Mouse (Mus musculus) urinary bladder, adult 18-20 months (tissue): ENCODE data around the gene Insrr.

Experiments
- DNase-seq, 2 experiments: peaks; one replicate each; pipeline ENCODE4 v3.0.0; 2022; ENCODE audit warnings: low spot score in 2 of 2, mixed read lengths in 2 of 2

The Insrr gene

DNA sequence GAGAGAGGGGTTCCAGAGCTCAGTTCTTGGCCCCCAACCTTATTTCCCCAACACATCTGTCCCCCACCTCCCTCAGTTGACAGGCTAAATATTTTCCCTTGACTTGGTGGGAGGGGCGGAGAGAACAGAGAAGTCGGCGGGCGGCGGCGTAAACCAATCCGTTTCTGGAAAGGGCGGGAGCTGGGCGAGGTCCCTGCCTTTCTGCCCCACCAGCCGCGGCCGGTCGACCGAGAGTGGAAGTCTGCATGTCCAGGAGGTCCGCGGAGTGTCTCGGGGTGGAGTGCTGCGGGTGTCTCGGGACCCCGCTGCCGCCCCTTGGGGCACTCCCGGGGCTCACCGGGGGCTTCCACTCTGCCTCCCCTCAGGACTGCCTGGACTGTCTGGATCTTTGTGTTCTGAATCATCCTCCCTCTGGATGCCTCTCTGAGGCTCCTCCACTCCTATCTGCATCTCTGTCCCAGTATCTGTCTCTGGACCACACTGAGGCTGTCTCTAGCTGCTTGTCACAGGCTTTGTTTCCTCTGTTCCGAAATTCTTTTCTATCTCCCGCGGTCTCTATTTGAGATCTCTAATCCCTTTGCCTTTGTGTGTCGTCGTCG, at the start of gene Insrr:
Gene Insrr, plus strand, starts transcription at position 216 of the 599 bp plus-strand sequence.
- DNase-seq, result peak in 1 of 2 experiments; percentile 19

- DNase-seq, result no peak
These were observed 48.3 kb upstream of the Insrr start, which contains the start of gene Lrrc71 for GRCm38 (mm10) chr3:87748431-87748830. Lrrc71 (minus strand) TSS chr3:87748625.

DNA sequence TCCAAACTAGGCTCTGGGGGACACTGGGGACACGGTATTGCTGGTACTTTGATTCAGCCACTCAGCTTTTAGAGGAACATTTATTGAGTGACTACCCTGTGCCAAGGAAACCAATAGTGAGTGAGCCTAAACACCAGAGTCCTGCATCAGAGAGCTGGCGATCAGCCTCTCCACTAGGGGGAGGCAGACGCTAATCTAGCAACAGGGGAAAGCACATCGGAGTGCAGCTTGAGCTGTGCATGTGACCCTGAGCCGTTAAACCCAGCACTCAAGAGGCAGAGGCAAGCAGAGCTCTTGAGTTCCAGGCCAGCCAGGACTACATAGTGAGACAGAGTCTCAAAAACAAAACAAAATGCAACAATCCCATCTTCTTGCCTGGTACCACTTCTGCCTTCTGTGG, 47.7 kb upstream of the Insrr start:
- DNase-seq, result peak in 1 of 2 experiments; percentile 26

DNA sequence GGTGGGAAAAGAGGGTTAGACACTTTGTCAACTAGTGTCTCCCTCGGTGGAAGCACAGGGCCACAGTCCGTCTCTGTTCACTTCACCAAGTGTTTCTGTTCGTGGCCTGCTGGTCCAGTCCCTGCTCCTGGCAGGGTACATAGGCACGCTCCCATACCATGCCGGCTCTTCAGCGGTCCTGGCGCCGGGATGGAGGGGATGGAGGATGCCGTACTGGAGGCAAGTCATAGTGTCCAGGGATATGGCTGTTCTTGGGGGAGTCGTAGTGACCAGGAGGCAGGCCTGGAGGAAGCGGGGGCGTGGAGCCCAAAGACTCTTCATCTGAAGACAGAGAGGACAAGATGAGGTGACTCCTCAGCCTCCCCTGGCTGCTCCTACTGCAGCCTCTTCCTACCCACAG, 46.8 kb upstream of the Insrr start:
- DNase-seq, result no peak

DNA sequence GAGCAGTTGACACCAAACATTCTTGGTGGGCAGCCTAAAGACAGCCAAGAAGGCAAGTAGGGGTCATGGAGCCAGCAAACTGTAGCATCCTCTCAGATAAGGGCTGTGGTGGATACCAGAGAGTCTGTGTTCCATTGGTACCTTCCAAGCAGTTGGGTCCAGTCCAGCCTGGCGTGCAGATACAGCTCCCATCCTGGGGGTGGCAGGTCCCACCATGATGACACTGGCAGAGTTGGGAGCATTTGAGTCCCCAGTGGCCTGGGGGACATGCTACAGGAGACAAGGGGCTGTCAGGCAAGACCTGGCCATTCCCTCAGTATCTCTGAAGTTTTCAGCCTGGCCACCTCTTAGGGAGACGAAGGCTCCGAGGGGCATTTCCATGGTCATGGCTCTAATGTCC, 44.2 kb upstream of the Insrr start:
- no peak for DNase-seq

- DNase-seq, result no peak
These were observed 42.9 kb upstream of the Insrr start for GRCm38 (mm10) chr3:87753829-87754228.

DNA sequence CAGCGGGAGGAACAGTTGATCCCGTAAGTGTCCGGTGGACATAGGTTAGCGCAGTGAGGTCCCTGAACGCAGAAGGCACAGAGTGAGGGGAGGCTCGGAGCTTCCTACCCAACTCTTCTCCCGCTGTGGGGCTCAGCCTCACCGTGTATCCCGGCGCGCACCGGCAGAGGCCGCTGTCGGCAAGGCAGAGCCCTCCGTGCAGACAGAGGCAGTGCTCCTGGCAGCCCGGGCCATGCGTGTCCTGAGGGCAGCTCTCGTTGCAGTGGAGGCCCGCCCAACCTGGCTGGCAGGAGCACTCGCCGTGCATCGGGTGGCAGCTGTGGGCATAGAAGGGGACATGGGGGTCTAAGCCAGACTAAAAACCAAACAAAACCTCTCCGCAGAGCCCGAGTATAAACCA, 40.8 kb upstream of the Insrr start:
- DNase-seq, result peak; percentile 72 to 85

DNA sequence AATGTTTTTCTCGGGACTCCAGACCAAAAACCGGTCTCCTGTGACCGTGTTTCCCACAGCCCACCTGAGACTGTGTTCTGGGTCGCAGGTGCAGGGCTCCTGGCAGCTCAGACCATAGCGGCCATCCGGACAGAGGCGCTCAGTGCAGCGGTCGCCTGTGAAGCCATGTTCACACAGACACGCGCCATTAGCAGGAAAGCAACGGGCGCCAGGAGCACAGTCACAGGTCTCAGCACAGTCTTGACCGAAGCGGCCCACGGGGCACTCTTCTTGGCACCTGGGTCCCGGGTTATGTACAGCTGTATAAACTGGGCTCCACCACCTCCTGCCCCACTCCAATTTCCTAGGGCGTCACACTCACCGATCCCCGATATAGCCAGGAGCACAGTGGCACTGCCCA, 40.3 kb upstream of the Insrr start:
- DNase-seq, result no peak

DNA sequence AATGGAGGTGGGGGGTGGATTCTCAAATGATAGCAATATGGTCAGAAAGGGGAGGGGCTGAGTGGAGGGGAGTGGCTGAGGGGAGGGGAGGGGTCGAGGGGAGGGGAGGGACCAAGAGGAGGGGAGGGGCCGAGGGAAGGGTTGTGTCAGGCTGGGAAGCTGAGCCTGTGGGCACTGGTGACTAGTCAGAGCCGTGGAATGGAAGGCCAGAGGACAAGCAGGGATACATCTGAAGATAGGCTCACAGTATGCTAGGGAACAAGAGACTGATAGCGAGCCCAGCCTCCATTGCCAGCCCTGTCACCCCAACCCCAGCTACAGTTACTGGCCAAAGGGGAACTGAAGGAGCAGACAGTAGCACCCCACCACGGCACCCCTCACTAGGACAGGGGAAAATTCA, 38.1 kb upstream of the Insrr start:
- DNase-seq, result no peak

DNA sequence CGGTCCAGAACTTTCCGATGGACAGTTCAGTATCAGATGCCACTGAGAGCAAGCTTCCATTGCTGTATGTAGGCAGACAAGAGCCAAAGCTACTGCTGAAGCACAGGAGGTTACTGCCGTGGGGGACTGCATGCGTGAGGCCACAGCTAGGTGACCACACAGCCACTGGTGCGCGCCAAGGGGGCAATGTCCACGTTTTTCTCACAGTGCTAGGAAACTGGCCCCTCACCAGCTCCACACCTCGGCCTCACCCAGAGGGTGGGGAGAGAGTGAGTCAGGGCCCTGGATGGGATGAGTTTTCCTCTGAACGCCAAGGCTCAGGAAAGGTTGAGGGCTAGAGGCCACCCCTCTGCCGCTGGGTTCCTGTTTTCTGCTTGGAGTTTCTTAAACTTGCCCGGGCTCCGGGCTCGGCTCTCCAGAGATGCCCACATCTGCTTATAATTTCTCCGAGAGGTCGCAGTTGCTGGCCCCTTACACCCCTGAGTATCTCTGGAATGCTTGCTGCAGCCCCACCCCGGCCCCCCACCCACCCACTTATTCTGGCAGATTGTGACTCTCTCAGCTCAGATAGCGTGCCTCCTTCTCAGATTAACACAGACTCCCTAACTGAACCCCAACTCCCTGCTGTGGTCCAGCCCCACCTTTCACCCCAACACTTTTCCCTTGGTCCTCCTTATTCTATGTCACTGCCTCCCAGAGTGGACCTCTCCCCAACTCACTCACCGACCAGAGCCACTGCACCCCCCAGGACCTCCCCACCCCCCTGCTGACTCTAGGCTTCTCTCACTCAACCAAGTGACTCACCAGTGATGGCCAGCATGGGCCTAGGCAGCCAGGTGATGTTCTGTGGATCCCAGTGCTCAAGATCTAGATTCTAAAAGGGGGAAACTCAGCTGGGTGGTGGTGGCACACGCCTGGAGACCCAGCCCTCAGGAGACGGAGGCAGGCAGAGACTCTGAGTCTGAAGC, 35.1 kb upstream of the Insrr start:
- DNase-seq, result no peak

DNA sequence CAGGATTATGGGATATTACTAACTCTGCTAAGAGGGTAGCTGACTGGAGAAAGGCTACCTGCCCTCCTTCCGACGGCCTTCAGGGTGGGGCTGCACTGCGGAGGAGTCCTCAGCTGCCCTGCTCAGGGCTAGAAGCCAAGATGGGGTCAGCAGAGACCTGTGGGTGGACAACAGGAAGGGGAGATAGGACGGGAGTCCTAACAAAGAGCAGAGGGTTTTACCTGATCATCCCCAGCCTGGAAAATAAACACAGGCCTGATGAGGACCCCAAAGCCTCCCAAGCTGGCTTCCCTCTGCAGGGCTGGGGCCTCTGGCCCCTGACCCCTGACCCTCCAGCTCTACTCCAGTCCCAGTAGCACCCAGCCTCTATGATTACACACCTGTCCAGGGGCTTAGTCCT, 33.5 kb upstream of the Insrr start:
- DNase-seq, result no peak

- DNase-seq, result peak; percentile 26 to 31
These were observed 33.0 kb upstream of the Insrr start for GRCm38 (mm10) chr3:87763683-87764289.

- DNase-seq, result no peak
These were observed 32.2 kb upstream of the Insrr start for GRCm38 (mm10) chr3:87764506-87764905.

- DNase-seq, result peak in 1 of 2 experiments; percentile 16
These were observed 31.7 kb upstream of the Insrr start for GRCm38 (mm10) chr3:87765091-87765490.

DNA sequence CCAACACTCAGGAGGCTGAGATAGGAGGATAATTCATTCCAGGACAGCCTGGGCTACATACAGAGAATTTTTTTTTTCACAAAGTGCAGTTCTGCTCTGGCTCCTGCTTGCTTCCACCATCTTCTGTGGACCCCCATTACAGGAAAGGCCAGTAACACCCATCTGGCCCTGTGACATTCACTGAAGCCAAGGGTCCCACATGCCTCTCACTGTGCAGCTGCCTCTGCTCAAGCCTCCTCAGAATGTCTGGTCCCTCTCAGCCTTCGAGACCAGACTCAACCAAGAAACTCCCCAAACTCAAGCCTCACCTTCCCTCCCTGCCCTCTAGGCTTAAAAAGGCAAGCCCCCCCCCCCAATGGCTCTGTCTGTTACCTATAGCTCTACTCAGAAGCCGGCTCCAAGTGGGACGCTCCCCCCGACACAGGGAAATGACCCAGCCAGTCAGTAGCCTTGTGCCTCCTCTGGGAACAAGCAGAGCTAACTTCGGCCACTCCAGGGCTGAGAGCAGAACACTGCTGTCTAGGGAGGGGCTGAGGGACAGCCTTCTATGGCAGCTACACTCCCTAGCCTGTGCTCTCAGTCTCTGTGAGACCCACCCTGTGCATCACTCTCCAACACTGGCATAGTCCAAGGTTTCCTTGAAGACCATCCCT, 31.0 kb upstream of the Insrr start:
- no peak for DNase-seq

DNA sequence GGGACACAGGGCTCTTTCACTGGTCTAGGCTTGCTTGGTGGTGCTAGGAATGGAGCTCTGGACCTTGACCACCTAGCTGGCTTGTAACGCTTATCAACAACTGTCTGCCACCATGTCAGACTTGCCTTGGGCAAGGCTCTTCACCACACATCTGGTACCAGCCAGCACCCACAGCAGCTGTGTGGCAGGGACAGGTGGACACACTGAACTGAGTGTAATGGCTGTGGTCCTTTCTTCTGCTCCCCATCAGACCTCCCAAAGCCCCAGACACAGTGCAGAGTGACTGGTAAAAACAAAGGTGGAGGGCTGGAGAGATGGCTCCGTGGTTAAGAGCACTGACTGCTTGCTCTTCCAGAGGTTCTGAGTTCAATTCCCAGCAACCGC, 30.5 kb upstream of the Insrr start:
- no peak for DNase-seq

- no peak for DNase-seq
These were observed 29.0 kb upstream of the Insrr start for GRCm38 (mm10) chr3:87767764-87768163.

- no peak for DNase-seq
These were observed 28.3 kb upstream of the Insrr start for GRCm38 (mm10) chr3:87768431-87768830.

GRCm38 (mm10) chr3:87768844-87769243, 27.9 kb upstream of the Insrr start:
- DNase-seq, result peak; percentile 71

GRCm38 (mm10) chr3:87769506-87769905, 27.2 kb upstream of the Insrr start:
- no peak for DNase-seq

DNA sequence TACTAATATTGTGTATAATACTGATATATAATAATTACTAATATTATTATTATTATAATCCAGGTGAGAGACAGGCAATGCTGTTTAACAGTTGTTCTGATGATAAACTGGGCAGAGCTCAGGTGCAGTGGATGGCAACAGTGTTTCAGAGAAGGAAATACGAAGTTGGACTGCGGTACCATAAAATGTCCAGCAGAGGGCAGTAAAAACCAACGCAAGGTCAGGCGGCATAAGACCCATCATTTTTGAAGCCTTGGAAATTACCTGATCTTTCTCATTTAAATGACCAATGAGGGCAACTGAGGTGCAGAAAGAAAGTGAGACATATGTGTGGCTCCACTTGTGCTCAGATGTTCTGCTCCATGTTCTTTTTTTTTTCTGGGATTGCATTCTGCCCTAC, 26.5 kb upstream of the Insrr start:
- no peak for DNase-seq

DNA sequence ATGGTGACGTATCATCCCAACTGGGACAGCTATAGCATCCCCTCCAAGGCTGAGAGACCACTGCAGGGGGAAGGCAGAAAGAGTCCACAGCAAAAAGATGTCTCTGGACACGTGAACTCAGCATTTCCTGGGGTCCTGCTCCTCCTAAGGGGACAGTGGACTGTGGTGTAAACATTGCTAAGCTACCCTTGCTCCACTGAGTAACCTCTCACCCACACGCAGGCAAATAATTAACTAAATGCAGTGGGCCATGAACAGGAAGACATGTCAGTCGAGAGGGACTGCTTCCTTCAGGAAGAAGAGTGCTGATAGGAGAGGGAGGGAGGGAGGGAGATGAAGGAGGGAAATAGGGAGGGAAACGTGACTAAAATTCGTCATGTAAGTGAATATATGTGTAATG, 25.7 kb upstream of the Insrr start:
- no peak for DNase-seq
